Mouse (Mus musculus) forebrain, embryonic 14.5 days (tissue): ENCODE results near the gene Vwf. TPM values are rescaled to one million over a fixed set of nuclear protein-coding genes. Genes with fewer than 3 reads are reported as not detected.

ENCODE experiments used
- ATAC-seq: fragments of 200-750 bp; cut with Nextera tagmentation; 2 replicates; pipeline ENCODE4 v1.8.0; 2017; ENCODE audit warnings: mild to moderate bottlenecking, moderate library complexity
- DNase-seq: peaks from one replicate; pipeline ENCODE4 v3.0.0-alpha.2; 2015; ENCODE audit warnings: low spot score
- H3K27ac ChIP-seq: fragments of 300-500 bp; sonication (generic); 2 replicates; pipeline ENCODE4 v1.5.1; 2014; ENCODE audit warnings: low read depth, mild to moderate bottlenecking, control low read depth, low read length, moderate library complexity
- H3K27me3 ChIP-seq: fragments of 300-500 bp; sonication (generic); replicated peaks from 2 replicates; pipeline ENCODE4 v1.6.1; 2014; ENCODE audit warnings: low read length, control low read depth, mixed read lengths; ENCODE audit not compliant: control insufficient read depth, insufficient read depth
- H3K36me3 ChIP-seq: fragments of 300-500 bp; sonication (generic); 2 replicates; pipeline ENCODE4 v1.6.1; 2014; ENCODE audit warnings: low read length, control low read depth; ENCODE audit not compliant: control insufficient read depth, insufficient read depth
- H3K4me1 ChIP-seq: fragments of 300-500 bp; sonication (generic); 2 replicates; pipeline ENCODE4 v1.6.1; 2014; ENCODE audit warnings: antibody characterized with exemption, low read length, control low read depth; ENCODE audit not compliant: control insufficient read depth, insufficient read depth
- H3K4me2 ChIP-seq: fragments of 300-500 bp; sonication (generic); 2 replicates; pipeline ENCODE4 v1.6.1; 2014; ENCODE audit warnings: mild to moderate bottlenecking, control low read depth, low read length
- H3K4me3 ChIP-seq: fragments of 300-500 bp; sonication (generic); 2 replicates; pipeline ENCODE4 v1.5.1; 2014; ENCODE audit warnings: low read depth, low read length, control low read depth
- H3K9ac ChIP-seq: fragments of 300-500 bp; sonication (generic); 2 replicates; pipeline ENCODE4 v1.6.1; 2014; ENCODE audit warnings: mild to moderate bottlenecking, low read length, control low read depth, moderate library complexity
- H3K9me3 ChIP-seq: fragments of 300-500 bp; sonication (generic); replicated peaks from 2 replicates; pipeline ENCODE4 v1.6.1; 2016; ENCODE audit warnings: low read length, control low read depth, mixed read lengths; ENCODE audit not compliant: control insufficient read depth
- WGBS: fragments of 180-500 bp; shearing (Covaris S2); extraction: QIAGEN DNeasy Blood & Tissue Kit; methylation state at CpG from one replicate; pipeline ENCODE4 v1.1.7; 2014; 5-methylcytosine and 5-hydroxymethylcytosine counted together
- polyA plus RNA-seq: library from polyadenylated mRNA; unstranded; fragments of >200 nt; fragmentation: Nextera tagmentation; extraction: Ambion mirVana; gene quantifications from 2 replicates; pipeline ENCODE4 v1.2.1, GENCODE M21; 2014

Vwf gene
- polyA plus RNA-seq, 1 experiment from 2014 or later, result 8.8 TPM

DNA sequence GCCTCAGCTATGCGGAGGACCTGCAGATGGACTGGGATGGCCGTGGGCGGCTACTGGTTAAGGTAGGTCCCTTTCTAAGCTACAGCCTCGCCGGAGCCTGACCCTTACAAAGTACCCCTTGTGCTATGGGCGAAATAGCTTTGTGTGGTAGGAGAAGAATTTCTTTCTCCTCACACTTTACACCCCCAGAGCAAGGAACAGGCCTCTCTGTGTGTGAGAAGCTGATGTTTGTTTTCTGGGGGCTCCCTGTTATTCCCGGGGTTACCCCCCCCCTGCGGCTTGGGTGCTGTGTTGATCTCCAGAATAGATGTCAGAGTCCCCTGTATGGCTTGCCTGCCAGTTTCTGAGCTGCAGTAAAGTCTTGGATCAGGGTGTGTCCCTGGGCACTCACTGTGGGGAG lies 54.1 kb downstream of the Vwf start:
- ATAC-seq, result no peak
- no peaks in the 10 kb centered on the region for H3K9me3 ChIP-seq

GRCm38 (mm10) chr6:125601190-125601589 lies 54.6 kb downstream of the Vwf start:
- Histone ChIP-seq H3K4me2 (no peak overlapping the region), H3K9ac (no peak overlapping the region), H3K36me3 (no peaks in the 10 kb centered on the region), H3K4me1 (no peaks in the 10 kb centered on the region), H3K9me3 (no peaks in the 10 kb centered on the region), H3K27me3 (no peaks in the 10 kb centered on the region), H3K4me3 (no peak overlapping the region), H3K27ac (no peak overlapping the region)
- 68% methylated on average over 4 of the region's 4 CpGs for WGBS
- DNase-seq (no peak), ATAC-seq (no peak)

More for the DNA sequence above, 54.1 kb downstream of the Vwf start:
- Histone ChIP-seq H3K36me3 (no peaks in the 10 kb centered on the region), H3K27ac (no peak overlapping the region), H3K4me2 (no peak overlapping the region), H3K4me3 (no peak overlapping the region), H3K27me3 (no peaks in the 10 kb centered on the region), H3K9ac (no peak overlapping the region), H3K4me1 (no peaks in the 10 kb centered on the region)
- WGBS, result 75% methylated on average over 8 of the region's 8 CpGs
- no peak for DNase-seq

DNA sequence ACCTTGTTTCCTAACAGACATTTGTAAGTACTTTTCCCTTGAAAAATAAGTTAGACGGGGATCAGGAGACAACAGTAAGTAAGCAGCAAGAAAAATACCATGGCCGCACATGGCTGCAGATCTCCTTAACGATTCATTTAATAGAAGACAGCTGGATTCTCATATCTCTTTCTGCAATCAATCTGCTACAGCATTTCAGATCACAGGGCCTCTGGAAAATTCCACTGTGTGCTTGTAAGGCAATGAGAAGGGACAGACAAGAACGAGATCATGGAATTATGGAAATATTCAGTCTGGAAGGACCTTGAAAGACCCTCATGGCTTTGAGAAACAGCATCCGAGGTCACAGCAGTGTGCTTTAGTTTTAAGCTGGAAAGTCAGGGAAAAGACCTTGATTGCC lies 55.2 kb downstream of the Vwf start:
- Histone ChIP-seq H3K27ac (no peak overlapping the region), H3K9ac (no peak overlapping the region), H3K4me3 (no peak overlapping the region), H3K36me3 (no peaks in the 10 kb centered on the region), H3K4me2 (no peak overlapping the region), H3K27me3 (no peaks in the 10 kb centered on the region), H3K4me1 (no peaks in the 10 kb centered on the region), H3K9me3 (no peaks in the 10 kb centered on the region)
- DNase-seq (no peak), ATAC-seq (no peak)
- 85% methylated on average over 5 of the region's 5 CpGs for WGBS

DNA sequence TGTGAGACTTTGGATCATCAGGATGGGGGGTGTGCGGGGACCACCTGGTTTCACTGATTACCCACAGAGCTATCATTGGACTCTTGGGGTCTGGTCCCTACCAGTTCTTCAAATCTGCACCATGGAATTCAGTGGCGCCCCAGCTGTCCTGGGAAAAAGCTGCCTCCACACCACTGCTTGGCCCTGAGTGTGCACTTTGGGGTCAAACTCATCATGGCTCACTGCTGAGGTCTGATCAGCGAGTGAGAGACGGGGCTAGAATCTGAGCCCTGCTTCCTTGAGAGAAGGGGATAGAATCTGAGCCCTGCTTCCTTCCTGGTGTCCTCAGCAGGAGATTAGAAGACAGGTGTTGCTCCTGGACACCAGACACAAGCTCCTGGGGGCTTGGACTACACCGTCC lies 55.8 kb downstream of the Vwf start:
- no peaks in the 10 kb centered on the region for H3K27me3 ChIP-seq
- no peaks in the 10 kb centered on the region for H3K36me3 ChIP-seq
- H3K4me3 ChIP-seq, result no peak overlapping the region
- H3K9me3 ChIP-seq, result no peaks in the 10 kb centered on the region
- ATAC-seq (no peak), DNase-seq (no peak)
- no peak overlapping the region for H3K4me2 ChIP-seq
- no peak overlapping the region for H3K9ac ChIP-seq
- no peak overlapping the region for H3K27ac ChIP-seq
- 75% methylated on average over 5 of the region's 5 CpGs for WGBS
- H3K4me1 ChIP-seq, result no peaks in the 10 kb centered on the region

- Histone ChIP-seq H3K36me3 (no peaks in the 10 kb centered on the region), H3K9ac (no peak overlapping the region), H3K4me1 (no peaks in the 10 kb centered on the region), H3K27me3 (no peaks in the 10 kb centered on the region), H3K27ac (no peak overlapping the region), H3K4me2 (peak overlapping the region; percentile 5; the same call in 1 of the 2 replicates), H3K4me3 (no peak overlapping the region), H3K9me3 (no peaks in the 10 kb centered on the region)
- peak; percentile 79 for DNase-seq
- ATAC-seq, result peak; percentile 45
- 5% methylated on average over 18 of the region's 18 CpGs for WGBS
Observed at GRCm38 (mm10) chr6:125603234-125603633, 56.7 kb downstream of the Vwf start.

DNA sequence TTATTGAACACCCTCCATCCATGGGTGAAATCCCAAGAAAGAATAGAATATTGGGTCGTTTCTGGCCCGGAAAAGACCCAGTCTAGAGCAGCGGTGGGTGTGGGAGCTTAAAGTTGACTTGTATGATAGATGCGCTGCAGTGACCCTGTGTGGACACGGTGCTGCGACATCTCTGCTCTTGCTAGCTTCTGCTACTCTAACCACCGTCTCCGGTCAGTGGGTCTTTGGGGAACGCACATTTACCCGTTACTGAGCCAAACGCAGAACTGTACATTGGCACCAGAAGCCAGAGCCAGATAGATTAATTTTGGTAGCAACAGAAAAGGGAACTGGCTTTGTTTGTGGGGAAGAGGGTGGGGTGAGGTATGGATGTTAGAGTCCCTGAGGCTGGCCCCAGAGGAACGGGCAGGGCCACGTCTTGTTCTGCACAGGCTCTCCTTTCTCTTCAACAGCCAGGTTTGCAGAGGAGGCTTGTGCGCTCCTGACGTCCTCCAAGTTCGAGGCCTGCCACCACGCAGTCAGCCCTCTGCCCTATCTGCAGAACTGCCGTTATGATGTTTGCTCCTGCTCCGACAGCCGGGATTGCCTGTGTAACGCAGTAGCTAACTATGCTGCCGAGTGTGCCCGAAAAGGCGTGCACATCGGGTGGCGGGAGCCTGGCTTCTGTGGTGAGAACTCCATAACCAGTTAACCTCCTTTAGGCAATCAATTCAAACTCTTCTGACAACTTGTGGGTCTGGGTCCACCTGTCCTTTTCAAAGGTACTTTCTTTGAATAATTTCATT lies 57.3 kb downstream of the Vwf start:
- Histone ChIP-seq H3K27ac (no peak overlapping the region), H3K4me1 (no peaks in the 10 kb centered on the region), H3K36me3 (no peaks in the 10 kb centered on the region), H3K9ac (no peak overlapping the region), H3K27me3 (no peaks in the 10 kb centered on the region), H3K4me2 (no peak overlapping the region), H3K4me3 (no peak overlapping the region), H3K9me3 (no peaks in the 10 kb centered on the region)
- DNase-seq, result no peak
- no peak for ATAC-seq
- 83% methylated on average over 26 of the region's 26 CpGs for WGBS

DNA sequence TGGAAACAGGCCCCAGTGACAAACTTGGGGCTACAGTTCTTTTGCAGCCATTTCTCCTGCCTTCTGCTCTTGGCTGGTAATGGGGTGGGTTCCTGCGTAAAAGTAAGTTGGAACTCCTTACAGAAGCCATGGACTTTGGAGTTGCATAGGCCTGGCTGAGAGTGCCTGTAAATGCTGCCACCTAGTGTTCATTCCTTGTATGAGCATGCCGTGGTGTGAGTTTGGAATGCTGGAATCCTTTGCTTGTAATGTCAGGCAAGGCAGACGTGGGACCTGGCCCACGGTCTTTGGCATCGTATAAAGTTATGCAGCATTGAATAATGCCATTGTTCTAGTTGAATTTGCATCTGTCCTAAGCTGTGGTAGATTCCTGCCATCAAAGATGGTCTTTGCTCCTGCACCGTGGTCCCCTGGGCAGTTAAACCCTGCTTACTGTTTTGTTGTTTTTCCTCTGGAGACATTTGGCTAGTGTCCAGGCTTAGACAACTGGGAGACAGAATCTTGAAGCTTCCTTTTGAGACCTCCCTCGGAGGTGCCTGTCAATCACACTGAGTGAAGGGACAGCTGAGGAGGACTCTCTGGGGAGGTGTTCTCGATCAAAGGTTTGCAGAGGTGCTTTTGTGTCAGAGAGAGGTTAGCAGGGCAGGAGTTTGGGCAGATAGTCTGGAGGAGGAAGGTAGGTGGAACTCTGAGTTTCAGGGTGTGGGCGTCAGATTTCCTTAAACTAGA lies 58.1 kb downstream of the Vwf start:
- Histone ChIP-seq H3K36me3 (no peaks in the 10 kb centered on the region), H3K4me2 (no peak overlapping the region), H3K27ac (no peak overlapping the region), H3K4me1 (no peaks in the 10 kb centered on the region), H3K9ac (no peak overlapping the region), H3K27me3 (no peaks in the 10 kb centered on the region), H3K9me3 (no peaks in the 10 kb centered on the region), H3K4me3 (no peak overlapping the region)
- 23% methylated on average over 9 of the region's 9 CpGs for WGBS
- DNase-seq (peak; percentile 87), ATAC-seq (peak; percentile 62)

GRCm38 (mm10) chr6:125609025-125609424 lies 62.5 kb downstream of the Vwf start:
- ATAC-seq, result no peak
- WGBS, result 78% methylated on average over 6 of the region's 6 CpGs

DNA sequence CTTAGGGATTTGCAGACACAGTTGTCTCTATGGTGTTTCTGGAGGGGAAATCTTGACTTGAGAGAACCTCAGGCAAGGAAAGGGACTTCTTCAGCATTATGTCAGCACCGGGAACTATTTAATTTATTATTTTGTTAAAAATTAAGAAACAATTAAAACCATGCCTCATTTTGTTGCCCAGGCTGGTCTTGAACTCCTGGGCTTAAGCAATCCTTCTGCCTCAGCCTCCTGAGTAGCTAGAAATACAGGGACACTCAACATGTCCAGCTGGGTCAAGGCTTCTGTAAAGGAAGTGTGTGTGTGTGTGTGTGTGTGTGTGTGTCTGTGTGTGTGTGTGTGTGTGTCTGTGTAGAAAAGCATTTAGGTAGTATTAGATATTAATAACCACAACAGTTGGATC lies 71.3 kb downstream of the Vwf start:
- WGBS, result 100% methylated on average over 1 of the region's 1 CpGs
- H3K4me3 ChIP-seq, result no peak overlapping the region
- no peak for DNase-seq
- no peaks in the 10 kb centered on the region for H3K36me3 ChIP-seq
- H3K27me3 ChIP-seq, result no peaks in the 10 kb centered on the region
- no peak overlapping the region for H3K4me2 ChIP-seq
- H3K9me3 ChIP-seq, result no peaks in the 10 kb centered on the region
- no peak for ATAC-seq
- no peak overlapping the region for H3K9ac ChIP-seq
- H3K4me1 ChIP-seq, result no peaks in the 10 kb centered on the region
- no peak overlapping the region for H3K27ac ChIP-seq

More at GRCm38 (mm10) chr6:125609025-125609424, 62.5 kb downstream of the Vwf start:
- Histone ChIP-seq H3K36me3 (no peaks in the 10 kb centered on the region), H3K27me3 (no peaks in the 10 kb centered on the region), H3K4me2 (no peak overlapping the region), H3K4me3 (no peak overlapping the region), H3K4me1 (no peaks in the 10 kb centered on the region), H3K9ac (no peak overlapping the region), H3K27ac (no peak overlapping the region), H3K9me3 (no peaks in the 10 kb centered on the region)
- no peak for DNase-seq
